Mouse (Mus musculus): ENCODE results near the gene Cul9. TPM values are rescaled to one million over a fixed set of nuclear protein-coding genes. Genes with fewer than 3 reads are reported as not detected.

The Cul9 gene
- polyA plus RNA-seq, 1 experiment from 2014 or later, result 19.7 TPM

DNA sequence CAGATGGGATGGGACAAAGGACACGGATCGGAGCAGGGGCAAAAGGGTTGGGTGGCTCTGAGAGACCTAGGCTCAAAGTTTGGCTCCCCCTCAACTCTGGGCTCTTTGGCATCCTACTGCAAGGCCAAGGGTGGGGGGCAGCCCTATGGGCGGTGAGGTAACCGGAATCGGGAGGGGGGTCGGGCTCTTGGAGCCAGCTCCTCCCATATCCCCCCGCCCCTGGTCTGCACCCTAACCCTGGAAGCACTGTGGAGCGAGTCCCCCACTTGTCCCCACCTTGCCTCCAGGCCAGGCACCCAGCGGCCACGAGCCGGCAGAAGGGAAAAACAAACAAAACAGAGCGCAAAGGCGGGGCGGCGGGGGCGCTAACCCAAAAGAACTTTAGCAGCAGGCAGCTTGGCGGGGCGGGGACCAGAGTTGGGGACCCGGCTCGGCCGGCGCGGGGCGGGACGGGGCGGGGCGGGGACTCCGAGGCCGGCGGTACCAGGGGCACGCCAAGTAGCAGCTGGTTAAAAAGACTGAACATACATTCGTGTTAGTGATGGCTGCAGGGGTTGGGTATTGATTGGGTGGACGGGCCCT, 91.0 kb downstream of the Cul9 start:
- H3K4me2 ChIP-seq (ENCODE audit: low read length), result peak overlapping the region; percentile 69
- 0 out of 2 replicates have a peak, but pooled peaks cover 2% of the 10 kb centered on the region for H3K27me3 ChIP-seq (replicated peaks; ENCODE audit: control insufficient read depth, insufficient read depth, low read length)
- WGBS, result 2% methylated on average over 33 of the region's 33 CpGs
- peak overlapping the region; percentile 31 for H3K4me3 ChIP-seq (ENCODE audit: low read length)
- peaks cover 2% of the 10 kb centered on the region; the same call in 1 of the 2 replicates for H3K36me3 ChIP-seq (ENCODE audit: control insufficient read depth, insufficient read depth, low read length)
- H3K4me1 ChIP-seq (ENCODE audit: control insufficient read depth, insufficient read depth, low read depth, low read length), result peaks cover 21% of the 10 kb centered on the region
- ATAC-seq, result peak; percentile 5; the same call in 1 of the 2 replicates
- H3K9ac ChIP-seq (ENCODE audit: low read depth, low read length), result peak overlapping the region; percentile 36
- no peak overlapping the region for H3K27ac ChIP-seq (ENCODE audit: low read depth, low read length)
- no peaks in the 10 kb centered on the region for H3K9me3 ChIP-seq (ENCODE audit: control insufficient read depth, low read length)

DNA sequence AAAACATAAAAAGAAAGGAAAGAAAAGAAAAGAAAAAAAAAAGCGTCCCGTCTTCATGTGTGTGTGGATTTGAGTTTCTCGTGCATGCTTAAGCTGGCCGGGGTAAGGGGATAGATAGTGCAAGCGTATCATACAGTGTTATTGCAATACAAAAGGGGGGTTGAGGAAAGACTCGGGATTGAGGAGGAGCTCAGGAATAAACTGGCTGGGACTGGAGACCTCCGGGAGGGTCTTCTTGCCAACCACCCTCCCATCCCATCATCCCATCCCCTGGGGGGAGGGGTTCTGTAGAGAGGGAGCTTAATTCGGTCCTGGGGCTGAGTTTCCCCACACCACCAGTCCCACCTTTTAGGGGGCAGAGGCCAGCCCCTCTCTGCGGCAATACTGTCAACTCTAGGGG, 91.6 kb downstream of the Cul9 start:
- no peaks in the 10 kb centered on the region for H3K9me3 ChIP-seq (ENCODE audit: control insufficient read depth, low read length)
- H3K4me1 ChIP-seq (ENCODE audit: control insufficient read depth, insufficient read depth, low read depth, low read length), result peaks cover 21% of the 10 kb centered on the region
- WGBS, result 3% methylated on average over 9 of the region's 9 CpGs
- 0 out of 2 replicates have a peak, but pooled peaks cover 2% of the 10 kb centered on the region for H3K27me3 ChIP-seq (replicated peaks; ENCODE audit: control insufficient read depth, insufficient read depth, low read length)
- H3K27ac ChIP-seq (ENCODE audit: low read depth, low read length), result no peak overlapping the region
- H3K9ac ChIP-seq (ENCODE audit: low read depth, low read length), result peak overlapping the region; percentile 4; the same call in 1 of the 2 replicates
- ATAC-seq, result peak; percentile 28
- H3K4me3 ChIP-seq (ENCODE audit: low read length), result peak overlapping the region; percentile 31; the same call in 1 of the 2 replicates
- no peaks in the 10 kb centered on the region; the same call in 1 of the 2 replicates for H3K36me3 ChIP-seq (ENCODE audit: control insufficient read depth, insufficient read depth, low read length)
- H3K4me2 ChIP-seq (ENCODE audit: low read length), result peak overlapping the region; percentile 69

DNA sequence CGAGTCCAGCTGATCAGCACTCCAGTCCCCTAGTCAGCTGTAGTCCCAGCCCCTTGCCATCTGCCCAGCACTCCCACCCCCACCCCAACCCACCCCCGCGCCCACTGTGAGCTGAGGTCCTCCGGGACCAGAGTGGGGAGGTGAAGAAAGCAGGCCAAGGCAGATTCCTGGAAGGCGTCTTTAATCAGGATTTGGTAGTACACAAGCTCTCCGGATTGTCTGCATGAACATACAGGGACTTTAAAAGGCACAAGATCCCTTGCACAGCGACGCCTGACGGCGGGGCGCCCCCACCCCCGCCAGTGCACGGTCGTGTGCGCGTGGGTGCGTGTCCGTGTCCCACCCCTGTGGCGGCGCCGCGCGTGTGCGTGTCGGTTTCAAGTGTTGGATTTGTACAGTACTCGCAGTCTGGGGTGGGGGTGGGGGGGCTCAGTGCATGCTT, 92.2 kb downstream of the Cul9 start:
- WGBS, result under 1% methylated on average over 25 of the region's 26 CpGs
- Histone ChIP-seq H3K27ac (ENCODE audit: low read depth, low read length) (no peak overlapping the region), H3K36me3 (ENCODE audit: control insufficient read depth, insufficient read depth, low read length) (no peaks in the 10 kb centered on the region; the same call in 1 of the 2 replicates), H3K4me1 (ENCODE audit: control insufficient read depth, insufficient read depth, low read depth, low read length) (peaks cover 21% of the 10 kb centered on the region), H3K4me2 (ENCODE audit: low read length) (peak overlapping the region; percentile 69), H3K9me3 (ENCODE audit: control insufficient read depth, low read length) (no peaks in the 10 kb centered on the region), H3K27me3 (replicated peaks; ENCODE audit: control insufficient read depth, insufficient read depth, low read length) (0 out of 2 replicates have a peak, but pooled peaks cover 2% of the 10 kb centered on the region), H3K9ac (ENCODE audit: low read depth, low read length) (peak overlapping the region; percentile 39), H3K4me3 (ENCODE audit: low read length) (peak overlapping the region; percentile 26; the same call in 1 of the 2 replicates)
- ATAC-seq, result peak; percentile 25; the same call in 1 of the 2 replicates

DNA sequence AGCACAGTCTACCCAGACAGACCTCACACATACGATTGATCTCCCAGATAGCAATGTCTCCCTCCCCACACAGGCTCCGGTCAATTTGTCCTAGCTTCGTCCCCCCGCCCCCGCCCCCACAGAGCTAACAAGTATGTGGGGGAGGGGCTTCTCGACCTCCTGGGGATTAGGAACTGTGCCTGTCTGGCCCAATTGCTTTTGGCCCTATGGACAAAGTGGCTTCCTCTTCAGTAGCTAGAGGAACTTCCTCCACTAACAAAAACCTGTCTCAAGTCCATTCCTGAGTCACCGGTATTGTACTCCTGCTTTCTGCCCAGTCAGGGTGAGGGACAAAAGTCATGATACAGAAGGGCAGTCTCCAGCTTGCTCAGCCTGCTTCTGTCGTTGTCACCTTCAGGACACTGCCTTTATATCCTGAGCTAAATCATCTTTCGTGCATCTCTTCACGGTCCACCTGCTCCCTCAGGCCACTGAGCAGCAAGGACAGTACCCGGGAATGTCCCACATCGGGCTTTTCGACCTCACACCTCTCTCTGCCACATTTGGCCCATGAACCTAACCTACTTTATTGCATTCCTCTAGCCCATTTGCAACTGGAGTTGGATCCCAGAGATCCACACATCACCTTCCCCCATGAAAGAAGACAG, 92.8 kb downstream of the Cul9 start:
- peaks cover 21% of the 10 kb centered on the region for H3K4me1 ChIP-seq (ENCODE audit: control insufficient read depth, insufficient read depth, low read depth, low read length)
- no peaks in the 10 kb centered on the region for H3K9me3 ChIP-seq (ENCODE audit: control insufficient read depth, low read length)
- H3K4me2 ChIP-seq (ENCODE audit: low read length), result peak overlapping the region; percentile 69
- H3K4me3 ChIP-seq (ENCODE audit: low read length), result no peak overlapping the region
- no peak overlapping the region for H3K27ac ChIP-seq (ENCODE audit: low read depth, low read length)
- H3K27me3 ChIP-seq (replicated peaks; ENCODE audit: control insufficient read depth, insufficient read depth, low read length), result 0 out of 2 replicates have a peak, but pooled peaks cover 2% of the 10 kb centered on the region
- H3K9ac ChIP-seq (ENCODE audit: low read depth, low read length), result no peak overlapping the region
- ATAC-seq, result 0 out of 2 replicates have a peak, but pooled peaks have one; percentile 2
- H3K36me3 ChIP-seq (ENCODE audit: control insufficient read depth, insufficient read depth, low read length), result no peaks in the 10 kb centered on the region; the same call in 1 of the 2 replicates
- 6% methylated on average over 13 of the region's 13 CpGs for WGBS

DNA sequence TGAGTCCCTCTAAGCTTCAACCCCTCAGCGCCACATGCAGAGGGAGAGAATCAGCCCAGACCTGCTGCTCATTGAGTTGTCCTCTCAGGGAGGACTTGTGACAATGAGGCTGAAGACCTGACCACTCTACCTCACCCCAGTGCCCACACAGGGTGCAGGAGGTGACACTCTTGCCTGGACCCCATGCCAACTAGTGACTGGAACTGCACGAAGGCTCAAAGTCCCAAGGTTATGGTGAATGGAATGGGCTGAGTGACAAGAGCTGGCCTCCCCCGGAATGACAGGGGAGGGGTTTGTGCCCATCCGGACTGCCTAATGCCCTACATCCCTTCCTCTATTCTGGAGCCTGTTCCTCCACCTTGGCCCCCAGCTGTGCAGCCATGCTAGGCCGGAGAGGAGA, 93.5 kb downstream of the Cul9 start:
- no peak for ATAC-seq
- Histone ChIP-seq H3K4me2 (ENCODE audit: low read length) (no peak overlapping the region), H3K27me3 (replicated peaks; ENCODE audit: control insufficient read depth, insufficient read depth, low read length) (0 out of 2 replicates have a peak, but pooled peaks cover 2% of the 10 kb centered on the region), H3K27ac (ENCODE audit: low read depth, low read length) (no peak overlapping the region), H3K4me3 (ENCODE audit: low read length) (no peak overlapping the region), H3K9me3 (ENCODE audit: control insufficient read depth, low read length) (no peaks in the 10 kb centered on the region), H3K4me1 (ENCODE audit: control insufficient read depth, insufficient read depth, low read depth, low read length) (peaks cover 21% of the 10 kb centered on the region), H3K9ac (ENCODE audit: low read depth, low read length) (no peak overlapping the region), H3K36me3 (ENCODE audit: control insufficient read depth, insufficient read depth, low read length) (no peaks in the 10 kb centered on the region; the same call in 1 of the 2 replicates)
- WGBS, result 35% methylated on average over 5 of the region's 5 CpGs

Small RNAs within 50 kb of the gene (microRNA-seq; reads per million reads assigned to microRNA genes)
- gene Mir6976, result 0.83 reads per million

Other genes with a start within 250 kb of the Cul9 start
- gene Dlk2, start 249.0 kb downstream of the Cul9 start, polyA plus RNA-seq (2015; fragmentation: Nextera tagmentation; extraction: Ambion mirVana), result 25.3 and 26.8 TPM in 2 replicates
- 9.2 and 9.3 TPM in 2 replicates for gene Abcc10, start 218.0 kb downstream of the Cul9 start, polyA plus RNA-seq (2015; fragmentation: Nextera tagmentation; extraction: Ambion mirVana)
- gene Zfp318, start 162.7 kb downstream of the Cul9 start, polyA plus RNA-seq (2015; fragmentation: Nextera tagmentation; extraction: Ambion mirVana), result 10.2 and 11.8 TPM in 2 replicates
- gene Crip3, start 117.5 kb downstream of the Cul9 start, polyA plus RNA-seq (2015; fragmentation: Nextera tagmentation; extraction: Ambion mirVana), result 3.3 and 3.6 TPM in 2 replicates
- not detected in 2 replicates for gene Slc22a7, start 107.9 kb downstream of the Cul9 start, polyA plus RNA-seq (2015; fragmentation: Nextera tagmentation; extraction: Ambion mirVana)
- gene Ttbk1, start 58.7 kb downstream of the Cul9 start, polyA plus RNA-seq (2015; fragmentation: Nextera tagmentation; extraction: Ambion mirVana), result 5.1 and 5.5 TPM in 2 replicates
- 18.7 and 19.0 TPM in 2 replicates for gene Dnph1, start 49.7 kb downstream of the Cul9 start, polyA plus RNA-seq (2015; fragmentation: Nextera tagmentation; extraction: Ambion mirVana)
- 3.5 and 3.6 TPM in 2 replicates for gene Srf, start 9.8 kb upstream of the Cul9 start, polyA plus RNA-seq (2015; fragmentation: Nextera tagmentation; extraction: Ambion mirVana)
- gene Ptk7, start 83.1 kb upstream of the Cul9 start, polyA plus RNA-seq (2015; fragmentation: Nextera tagmentation; extraction: Ambion mirVana), result 25.9 and 36.1 TPM in 2 replicates
- gene Klc4, start 99.6 kb upstream of the Cul9 start, polyA plus RNA-seq (2015; fragmentation: Nextera tagmentation; extraction: Ambion mirVana), result 32.3 and 34.1 TPM in 2 replicates
- gene Mrpl2, start 99.8 kb upstream of the Cul9 start, polyA plus RNA-seq (2015; fragmentation: Nextera tagmentation; extraction: Ambion mirVana), result 64.5 and 73.7 TPM in 2 replicates
- gene Cul7, start 103.9 kb upstream of the Cul9 start, polyA plus RNA-seq (2015; fragmentation: Nextera tagmentation; extraction: Ambion mirVana), result 39.9 and 45.4 TPM in 2 replicates
- gene Rrp36, start 128.0 kb upstream of the Cul9 start, polyA plus RNA-seq (2015; fragmentation: Nextera tagmentation; extraction: Ambion mirVana), result 51.4 and 54.8 TPM in 2 replicates
- 317 and 353 TPM in 2 replicates for gene Mea1, start 132.4 kb upstream of the Cul9 start, polyA plus RNA-seq (2015; fragmentation: Nextera tagmentation; extraction: Ambion mirVana)
- gene Klhdc3, start 134.5 kb upstream of the Cul9 start, polyA plus RNA-seq (2015; fragmentation: Nextera tagmentation; extraction: Ambion mirVana), result 176 and 179 TPM in 2 replicates
- gene Ppp2r5d, start 158.7 kb upstream of the Cul9 start, polyA plus RNA-seq (2015; fragmentation: Nextera tagmentation; extraction: Ambion mirVana), result 102 and 112 TPM in 2 replicates
- 23.0 and 25.7 TPM in 2 replicates for gene Pex6, start 165.1 kb upstream of the Cul9 start, polyA plus RNA-seq (2015; fragmentation: Nextera tagmentation; extraction: Ambion mirVana)
- 1.1 and 1.7 TPM in 2 replicates for gene Gnmt, start 182.8 kb upstream of the Cul9 start, polyA plus RNA-seq (2015; fragmentation: Nextera tagmentation; extraction: Ambion mirVana)
- 71.4 and 78.0 TPM in 2 replicates for gene Cnpy3, start 205.8 kb upstream of the Cul9 start, polyA plus RNA-seq (2015; fragmentation: Nextera tagmentation; extraction: Ambion mirVana)
- gene Ptcra, start 217.3 kb upstream of the Cul9 start, polyA plus RNA-seq (2015; fragmentation: Nextera tagmentation; extraction: Ambion mirVana), result 0.16 TPM in 1 of 2 replicates, not detected in the other
- 49.8 and 57.2 TPM in 2 replicates for gene 2310039H08Rik, start 226.2 kb upstream of the Cul9 start, polyA plus RNA-seq (2015; fragmentation: Nextera tagmentation; extraction: Ambion mirVana)
- gene Rpl7l1, start 236.3 kb upstream of the Cul9 start, polyA plus RNA-seq (2015; fragmentation: Nextera tagmentation; extraction: Ambion mirVana), result 75.5 and 80.4 TPM in 2 replicates